Mouse (Mus musculus): Measurements from ENCODE around the gene Slc6a18.

Slc6a18 gene

DNA sequence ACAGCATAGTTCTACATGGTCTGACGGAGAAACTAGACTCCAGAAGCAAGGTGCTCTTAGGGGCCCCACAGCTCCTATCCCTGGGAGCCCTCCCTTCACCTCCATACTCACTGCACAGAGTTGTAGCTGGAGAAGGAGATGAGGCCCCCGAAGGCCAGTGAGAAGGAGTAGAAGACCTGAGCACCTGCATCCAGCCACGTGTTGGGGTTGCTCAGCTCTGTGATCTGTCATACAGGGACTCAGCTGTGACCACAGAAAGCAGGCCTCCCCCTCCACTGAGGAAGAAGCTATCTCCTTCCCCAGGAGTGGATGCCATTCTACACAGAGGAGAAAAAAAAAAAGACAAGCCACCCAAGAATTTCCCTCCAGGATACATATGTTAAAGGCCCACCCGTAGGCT lies 11.1 kb upstream of the Slc6a18 start:
- in situ Hi-C loops (cut with MboI, MseI) = loop anchor here in 1 of 2 experiments (5.0 kb wide), 1 partner anchor 42 kb away; no protein-coding TSS in a partner anchor

DNA sequence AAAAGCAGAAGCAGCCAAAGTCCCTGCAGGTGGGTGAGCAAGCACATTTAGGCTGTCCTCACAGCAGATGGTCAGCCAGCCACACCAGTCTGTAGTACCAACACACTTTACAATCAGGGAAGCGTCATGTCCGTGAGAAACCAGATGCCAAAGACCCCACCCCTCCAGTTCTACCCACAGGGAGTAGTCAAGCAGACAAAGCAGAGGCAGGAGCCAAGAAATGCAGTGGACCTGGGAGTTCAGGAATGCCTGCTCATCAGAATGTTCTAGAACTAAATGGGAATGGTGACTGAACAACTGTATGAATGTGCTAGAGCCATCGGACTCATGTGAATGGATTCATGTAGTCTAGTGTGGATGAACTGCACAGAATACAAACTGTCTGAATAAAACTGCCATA lies 9.8 kb upstream of the Slc6a18 start:
- in situ Hi-C loops (cut with MboI, MseI) = loop anchor here in 1 of 2 experiments (5.0 kb wide), 1 partner anchor 40 kb away; no protein-coding TSS in a partner anchor

GRCm38 (mm10) chr13:73685502-73685901 lies 7.7 kb upstream of the Slc6a18 start:
- in situ Hi-C loops (cut with MboI, MseI) = loop anchor here in 1 of 2 experiments (5.0 kb wide), 1 partner anchor 38 kb away; no protein-coding TSS in a partner anchor

DNA sequence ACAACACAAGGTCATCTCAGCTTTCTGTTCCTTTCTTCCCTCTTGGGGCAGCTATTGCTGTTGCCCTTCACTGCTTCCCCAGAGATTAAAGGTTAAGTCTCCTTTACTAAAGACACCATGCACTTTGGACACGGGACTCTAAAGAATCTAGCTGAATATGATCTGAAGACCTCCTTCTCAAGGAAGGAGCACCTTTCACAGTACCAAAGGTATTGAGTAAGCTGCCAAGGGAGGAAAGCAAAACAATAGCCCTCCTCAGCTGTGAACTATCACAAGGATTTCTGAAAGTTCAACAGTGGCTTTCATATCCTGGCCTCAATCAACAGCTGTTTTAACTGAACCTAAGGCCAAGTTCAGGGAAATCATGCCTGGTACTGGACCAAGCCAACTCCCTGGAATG lies 6.6 kb upstream of the Slc6a18 start:
- in situ Hi-C loops (cut with MboI, MseI) = no loop called here

DNA sequence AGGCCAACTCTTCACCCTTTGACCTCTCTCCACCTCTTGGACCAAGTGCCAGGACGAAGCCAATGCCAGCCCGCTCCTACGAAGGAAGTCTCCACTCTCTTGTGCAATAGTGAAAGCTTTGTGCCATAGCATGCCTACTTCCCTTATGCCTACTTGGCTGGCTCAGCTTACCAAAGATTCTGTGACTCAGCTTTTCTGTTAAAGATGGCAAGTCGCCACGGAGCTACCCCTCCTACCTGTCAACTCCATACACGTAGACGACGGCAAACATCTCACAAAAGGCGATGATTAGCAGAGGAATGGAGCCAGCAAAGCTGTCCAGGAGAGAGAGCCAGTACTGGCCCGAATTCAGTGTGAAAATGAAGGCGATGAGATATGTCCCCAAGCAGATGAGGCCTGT lies 5.9 kb upstream of the Slc6a18 start:
- in situ Hi-C loops (cut with MboI, MseI) = no loop called here

GRCm38 (mm10) chr13:73682226-73682625 lies 4.4 kb upstream of the Slc6a18 start:
- in situ Hi-C loops (cut with MboI, MseI) = no loop called here

DNA sequence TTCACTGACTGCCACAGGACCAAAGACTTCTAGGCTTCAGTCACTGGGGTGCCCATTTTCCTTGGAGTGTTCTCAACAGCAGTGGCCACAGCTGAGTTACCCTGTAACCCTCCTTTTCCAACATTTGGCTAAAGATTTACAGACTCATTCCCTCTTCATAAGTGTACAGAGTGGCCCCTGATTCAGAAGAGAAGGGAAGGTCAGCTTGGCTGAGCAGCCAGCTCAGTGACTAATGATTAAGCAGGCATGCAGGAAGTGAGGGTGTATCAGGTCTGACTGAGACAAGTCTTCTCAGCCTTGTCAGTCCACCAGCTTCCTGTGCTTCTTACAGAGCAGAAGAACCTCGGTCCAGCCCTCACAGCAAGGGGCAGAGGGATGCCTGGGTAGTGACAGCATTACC lies 2.6 kb upstream of the Slc6a18 start:
- in situ Hi-C loops (cut with MboI, MseI) = no loop called here

DNA sequence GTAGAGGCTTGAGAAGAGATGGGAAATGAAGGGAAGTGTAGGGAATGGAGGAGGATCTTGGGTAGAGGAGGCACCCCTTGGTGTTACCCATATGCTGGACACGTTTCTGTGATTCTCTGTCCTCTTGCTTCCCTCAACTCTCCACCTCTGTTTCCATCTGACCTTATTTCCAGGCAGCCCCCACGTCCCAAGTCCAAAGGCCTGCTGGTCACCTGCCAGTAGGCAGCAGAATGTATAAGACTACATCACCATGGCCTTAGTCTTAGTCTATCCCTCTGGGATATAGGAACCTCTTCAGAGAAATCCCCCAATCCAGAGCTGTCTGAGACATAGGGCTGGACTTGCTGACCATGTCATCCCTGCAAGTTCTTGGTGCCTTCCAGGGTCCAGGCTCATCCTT lies 1.5 kb upstream of the Slc6a18 start:
- in situ Hi-C loops (cut with MboI, MseI) = no loop called here

DNA sequence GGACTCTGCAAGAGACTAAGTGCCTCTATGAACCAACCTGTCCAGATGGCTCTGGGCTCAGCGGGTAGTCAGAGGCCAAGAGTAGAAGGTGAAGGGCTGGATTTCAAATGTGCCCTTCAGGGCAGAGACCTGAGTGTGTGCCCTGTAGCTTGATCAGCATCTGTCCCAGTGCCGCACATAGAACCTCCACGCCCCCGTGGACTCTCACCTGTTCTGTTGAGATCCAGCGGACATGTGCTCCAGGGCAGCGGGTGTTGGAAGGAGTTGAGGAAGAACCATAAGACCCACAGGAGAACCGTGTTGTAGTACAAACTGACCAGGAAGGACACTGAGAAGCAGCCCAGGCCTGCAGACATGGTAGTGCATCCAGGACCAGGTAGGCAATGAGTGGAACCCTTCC lies 2.7 kb downstream of the Slc6a18 start:
- in situ Hi-C loops (cut with MboI, MseI) = no loop called here

GRCm38 (mm10) chr13:73660163-73660695 lies 17.6 kb downstream of the Slc6a18 start:
- in situ Hi-C loops (cut with MboI, MseI) = no loop called here

- in situ Hi-C loops (cut with MboI, MseI) = no loop called here
These were observed 18.9 kb downstream of the Slc6a18 start for GRCm38 (mm10) chr13:73658953-73659352.

DNA sequence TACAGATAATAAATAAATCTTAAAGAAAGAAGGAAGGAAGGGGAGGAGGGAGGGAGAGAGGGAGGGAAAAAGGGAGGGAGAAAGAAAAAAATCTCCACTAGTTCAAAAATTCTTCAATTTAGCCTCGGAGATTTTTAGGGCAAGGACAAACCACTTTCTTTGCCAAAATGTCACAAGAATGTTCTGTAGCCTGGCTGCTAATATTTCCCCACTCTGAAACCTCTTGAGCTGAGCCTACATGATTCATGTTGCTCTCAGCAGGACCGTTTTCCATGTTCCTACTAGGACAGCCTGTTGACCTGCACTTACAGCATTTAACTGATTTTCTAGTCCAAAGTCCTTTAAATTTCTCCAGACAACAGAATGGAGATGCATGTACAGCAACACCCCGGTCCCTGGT lies 22.8 kb downstream of the Slc6a18 start:
- in situ Hi-C loops (cut with MboI, MseI) = no loop called here

GRCm38 (mm10) chr13:73653266-73653665 lies 24.6 kb downstream of the Slc6a18 start:
- in situ Hi-C loops (cut with MboI, MseI) = no loop called here

DNA sequence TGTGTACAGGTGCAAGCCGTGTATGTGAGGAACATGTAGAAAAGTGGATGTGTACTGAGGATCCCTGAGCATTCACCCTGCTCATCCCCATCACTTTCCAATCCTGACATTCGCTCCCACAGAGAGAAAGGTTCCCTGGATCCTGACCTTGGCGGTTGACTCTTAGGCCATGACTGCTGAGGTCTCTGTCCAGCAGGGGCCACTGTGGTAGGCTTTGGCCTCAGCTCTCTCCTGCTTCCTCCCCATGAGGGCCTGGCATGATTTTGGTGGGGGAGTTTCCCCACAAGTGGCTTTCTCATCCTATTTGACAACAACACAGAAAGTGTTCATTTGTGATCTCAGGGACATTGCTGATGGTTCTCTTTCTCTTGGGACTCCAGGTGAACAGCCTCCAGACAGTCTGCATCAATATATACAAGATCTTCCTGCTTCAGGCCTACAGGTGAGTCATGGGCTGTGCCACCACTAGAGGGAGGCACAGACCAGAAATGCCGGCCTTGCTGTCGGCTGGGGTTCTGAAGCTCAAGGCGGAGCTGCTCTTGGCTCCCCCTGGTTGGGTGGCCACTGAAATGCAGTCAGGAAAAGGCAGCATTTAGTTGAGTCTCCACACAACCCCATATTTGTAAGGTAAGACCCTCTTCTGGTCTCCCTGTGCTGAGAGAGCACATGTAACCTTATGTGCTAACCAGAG lies 31.3 kb downstream of the Slc6a18 start:
- in situ Hi-C loops (cut with MboI, MseI) = loop anchor here (5.0 kb wide), 3 partner anchors 41 to 181 kb away; no protein-coding TSS in a partner anchor

- in situ Hi-C loops (cut with MboI, MseI) = no loop called here
These were observed 36.5 kb downstream of the Slc6a18 start for GRCm38 (mm10) chr13:73641296-73641695.

- in situ Hi-C loops (cut with MboI, MseI) = no loop called here
These were observed 40.0 kb downstream of the Slc6a18 start for GRCm38 (mm10) chr13:73637826-73638225.

GRCm38 (mm10) chr13:73631837-73632236 lies 46.0 kb downstream of the Slc6a18 start:
- in situ Hi-C loops (cut with MboI, MseI) = no loop called here

DNA sequence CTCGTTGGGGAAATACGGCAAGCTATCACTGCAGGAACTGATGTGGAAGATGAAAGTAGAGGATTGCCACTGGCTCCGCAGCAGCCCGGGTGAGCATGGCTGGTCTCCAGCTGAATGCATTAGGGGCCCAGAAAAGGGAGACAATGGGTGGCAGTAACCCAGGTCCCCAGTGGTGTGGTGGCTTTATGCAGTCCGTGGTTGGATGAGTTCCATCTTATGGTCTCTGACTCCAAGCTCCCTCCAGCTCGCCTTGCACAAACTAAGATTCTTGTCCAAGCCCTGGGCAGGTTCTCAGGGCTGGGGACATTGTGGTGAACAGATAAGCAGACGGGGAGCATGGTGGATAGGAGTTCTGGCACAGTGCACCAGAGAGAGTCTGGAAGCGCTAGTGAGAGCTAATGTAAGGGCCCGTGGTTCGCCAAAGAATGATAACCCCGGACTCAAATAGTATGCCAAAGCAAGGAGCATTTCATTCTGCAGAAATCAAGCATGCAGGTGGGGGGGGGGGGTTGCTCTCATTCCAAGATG lies 49.2 kb downstream of the Slc6a18 start:
- in situ Hi-C loops (cut with MboI, MseI) = no loop called here

DNA sequence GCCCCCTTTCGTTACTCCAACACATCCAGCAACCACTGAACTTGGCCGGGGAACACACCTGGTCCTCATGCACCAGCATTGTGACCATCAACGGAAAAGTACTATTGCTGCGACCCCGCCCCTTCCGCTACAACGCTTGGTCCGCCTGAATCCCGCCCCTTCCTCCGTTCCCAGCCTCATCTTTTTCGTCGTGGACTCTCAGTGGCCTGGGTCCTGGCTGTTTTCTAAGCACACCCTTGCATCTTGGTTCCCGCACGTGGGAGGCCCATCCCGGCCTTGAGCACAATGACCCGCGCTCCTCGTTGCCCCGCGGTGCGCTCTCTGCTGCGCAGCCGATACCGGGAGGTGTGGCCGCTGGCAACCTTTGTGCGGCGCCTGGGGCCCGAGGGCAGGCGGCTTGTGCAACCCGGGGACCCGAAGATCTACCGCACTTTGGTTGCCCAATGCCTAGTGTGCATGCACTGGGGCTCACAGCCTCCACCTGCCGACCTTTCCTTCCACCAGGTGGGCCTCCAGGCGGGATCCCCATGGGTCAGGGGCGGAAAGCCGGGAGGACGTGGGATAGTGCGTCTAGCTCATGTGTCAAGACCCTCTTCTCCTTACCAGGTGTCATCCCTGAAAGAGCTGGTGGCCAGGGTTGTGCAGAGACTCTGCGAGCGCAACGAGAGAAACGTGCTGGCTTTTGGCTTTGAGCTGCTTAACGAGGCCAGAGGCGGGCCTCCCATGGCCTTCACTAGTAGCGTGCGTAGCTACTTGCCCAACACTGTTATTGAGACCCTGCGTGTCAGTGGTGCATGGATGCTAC lies 50.9 kb downstream of the Slc6a18 start, which contains the start of gene Tert:
Tert (plus strand) TSS at position 167 of the 805 bp plus-strand sequence.
- in situ Hi-C loops (cut with MboI, MseI) = no loop called here

GRCm38 (mm10) chr13:73626410-73626744 lies 51.4 kb downstream of the Slc6a18 start:
- in situ Hi-C loops (cut with MboI, MseI) = no loop called here

DNA sequence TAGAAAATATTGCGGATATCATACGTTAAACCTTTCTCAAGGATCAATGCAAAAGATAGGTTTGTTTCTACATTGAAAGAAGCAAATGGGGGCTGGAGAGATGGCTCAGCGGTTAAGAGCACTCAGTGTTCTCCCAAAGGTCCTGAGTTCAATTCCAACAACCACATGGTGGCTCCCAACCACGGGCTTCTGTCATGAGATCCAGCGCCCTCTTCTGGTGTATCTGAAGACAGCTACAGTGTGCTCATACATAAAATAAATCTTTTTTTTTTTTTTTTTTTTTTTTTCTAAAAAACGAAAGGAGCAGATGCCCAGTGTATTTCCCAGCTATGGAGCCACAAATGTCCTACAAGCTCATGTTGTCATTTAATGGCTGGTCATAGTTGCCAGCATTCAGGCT lies 57.2 kb downstream of the Slc6a18 start:
- in situ Hi-C loops (cut with MboI, MseI) = loop anchor here in 1 of 2 experiments (5.0 kb wide), 1 partner anchor 103 kb away; no protein-coding TSS in a partner anchor

DNA sequence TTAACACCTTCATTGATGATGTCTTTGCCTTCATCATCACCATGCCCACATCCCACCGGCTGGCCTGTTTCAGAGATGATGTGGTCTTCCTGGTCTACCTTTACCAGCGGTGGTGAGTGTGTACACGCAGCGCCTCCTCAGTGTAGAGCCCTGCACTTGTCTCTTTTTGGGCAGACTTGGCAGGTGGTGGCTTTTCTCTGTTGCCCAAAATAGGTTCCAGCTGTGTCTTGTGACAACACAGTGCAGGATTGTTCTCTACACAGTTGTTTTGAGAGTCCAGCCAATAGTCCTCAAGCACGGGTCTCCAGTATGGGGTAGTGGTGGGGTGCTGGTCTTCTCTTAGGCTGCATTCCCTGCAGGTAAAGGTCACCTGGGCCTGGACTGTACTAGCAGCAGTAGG lies 59.4 kb downstream of the Slc6a18 start:
- in situ Hi-C loops (cut with MboI, MseI) = no loop called here
